Mouse (Mus musculus) lung, postnatal 0 days (tissue): ENCODE data around the gene Syce2.

Experiments used
- CTCF ChIP-seq: IDR thresholded peaks from 2 replicates; pipeline ENCODE4 v1.5.1; 2016; ENCODE audit warnings: antibody characterized with exemption, mild to moderate bottlenecking
- EP300 ChIP-seq: IDR thresholded peaks from 2 replicates; pipeline ENCODE4 v1.6.1; 2016; ENCODE audit warnings: antibody characterized with exemption, mild to moderate bottlenecking, control low read depth

DNA sequence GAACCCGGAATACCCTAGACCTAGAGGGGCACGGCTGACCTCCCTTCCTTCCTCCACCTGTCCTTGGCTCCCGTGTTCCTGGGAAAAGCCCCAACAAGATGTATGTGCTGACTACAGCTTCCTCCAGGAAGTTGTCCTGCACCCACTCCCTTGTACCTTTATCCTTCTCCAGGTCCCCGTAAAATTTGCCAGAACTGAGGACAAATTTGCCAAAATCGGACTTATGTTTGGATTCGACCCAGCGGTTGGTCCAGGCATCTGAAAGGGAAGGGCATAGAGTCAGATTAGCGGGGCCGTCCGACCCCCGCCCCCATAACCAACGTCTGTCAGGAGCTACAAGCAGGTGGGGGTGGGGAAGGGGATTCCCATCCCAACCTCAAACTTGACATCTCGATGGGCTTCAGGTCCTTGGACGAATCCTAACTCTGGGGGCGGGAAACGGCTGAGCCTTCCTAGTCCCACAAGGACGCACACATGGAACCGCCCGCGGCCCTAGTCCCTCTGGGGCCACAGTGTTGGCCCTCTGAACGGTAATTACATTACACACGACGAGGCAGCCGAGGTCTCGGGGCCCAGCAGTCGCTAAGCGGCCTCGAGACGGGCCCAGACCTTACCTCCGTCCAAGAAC lies 25.7 kb upstream of the Syce2 start:
- TF ChIP-seq CTCF (no peak), EP300 (no peak)
